In the genomic region with DNA sequence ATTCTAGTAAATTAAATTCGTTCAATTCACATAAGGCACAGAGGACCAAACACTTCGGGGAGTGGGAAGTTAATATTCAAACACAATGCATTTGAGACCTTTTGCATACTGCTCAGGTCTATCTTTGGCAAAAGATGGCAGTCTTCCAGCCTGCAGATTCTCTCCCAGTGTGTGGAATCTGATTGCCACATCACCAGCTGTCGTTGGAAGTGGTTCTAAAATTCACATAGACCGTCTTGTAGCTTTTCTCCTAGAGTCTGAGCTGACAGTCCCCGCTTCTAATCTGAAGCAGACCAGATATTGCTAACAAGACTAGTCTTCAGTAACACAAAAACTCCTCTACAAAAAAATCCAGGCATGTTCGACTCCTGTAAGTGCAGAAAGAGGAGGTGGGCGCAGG, we compare ENCODE assay signal across 9 mouse cellular contexts.
A peak's percentile ranks its signal among the peaks of the same experiment; 100 is the strongest.
DNase-seq lines count a peak whose midpoint lies in the region; ATAC-seq lines count a peak whose summit lies in the region.
"Had no signal": no experiment of that assay in that cellular context is flagged by ENCODE, and none has a peak within 500 bp of the region (broad histone marks: within the 10 kb centered on the region; RNA-seq: fewer than 3 reads in every experiment).

No protein-coding gene starts in this region.

- H3K9ac ChIP-seq in hindbrain, embryonic 13.5 days: no peak overlapping the region
- H3K9ac ChIP-seq in neural tube, embryonic 15.5 days (replicated peaks): no peak overlapping the region
- H3K9ac ChIP-seq: limb, embryonic 15.5 days had no signal

- peak overlapping the region; percentile 82 for H3K27ac ChIP-seq in hindbrain, embryonic 13.5 days
- H3K27ac ChIP-seq in hindbrain, embryonic 10.5 days: no peak overlapping the region
- H3K27ac ChIP-seq in neural tube, embryonic 15.5 days (replicated peaks): peak overlapping the region; percentile 66

- WGBS in hindbrain, embryonic 13.5 days: 68% methylated on average over 7 of the region's 7 CpGs
- 92% methylated on average over 7 of the region's 7 CpGs for WGBS in hindbrain, embryonic 10.5 days
- 53% methylated on average over 7 of the region's 7 CpGs for WGBS in neural tube, embryonic 15.5 days

- DNase-seq in hindbrain, embryonic 10.5 days (ENCODE audit: low spot score): no peak
- peak; percentile 67 to 72 for DNase-seq in cerebellum, postnatal 25 days
- DNase-seq in left cerebral cortex, adult 11 months (ENCODE audit: low spot score): peak; percentile 55
- DNase-seq in urinary bladder, adult 2 months (ENCODE audit: low spot score): no peak
- DNase-seq in Muller cell, postnatal 12 days (ENCODE audit: inconsistent ontology term): no peak
- DNase-seq in spleen, postnatal 10 days (ENCODE audit: low spot score in 2 of 2): no peak

- H3K36me3 ChIP-seq in hindbrain, embryonic 13.5 days: no peaks in the 10 kb centered on the region
- no peaks in the 10 kb centered on the region for H3K36me3 ChIP-seq in hindbrain, embryonic 10.5 days
- H3K36me3 ChIP-seq in neural tube, embryonic 15.5 days: no peaks in the 10 kb centered on the region
- H3K36me3 ChIP-seq: limb, embryonic 15.5 days had no signal

- H3K4me1 ChIP-seq in hindbrain, embryonic 13.5 days (replicated peaks): peaks cover 57% of the 10 kb centered on the region
- H3K4me1 ChIP-seq in hindbrain, embryonic 10.5 days (replicated peaks): peaks cover 20% of the 10 kb centered on the region
- H3K4me1 ChIP-seq in neural tube, embryonic 15.5 days: peaks cover 45% of the 10 kb centered on the region

- no peak for ATAC-seq in hindbrain, embryonic 13.5 days (ENCODE audit: low FRiP score)
- no peak for ATAC-seq in neural tube, embryonic 15.5 days (ENCODE audit: low FRiP score)

- no peaks in the 10 kb centered on the region for H3K9me3 ChIP-seq in hindbrain, embryonic 13.5 days
- no peaks in the 10 kb centered on the region for H3K9me3 ChIP-seq in hindbrain, embryonic 10.5 days
- no peaks in the 10 kb centered on the region for H3K9me3 ChIP-seq in neural tube, embryonic 15.5 days (replicated peaks)
- H3K9me3 ChIP-seq: limb, embryonic 15.5 days had no signal

- no peak overlapping the region for H3K4me2 ChIP-seq in hindbrain, embryonic 13.5 days
- no peak overlapping the region for H3K4me2 ChIP-seq in neural tube, embryonic 15.5 days
- H3K4me2 ChIP-seq: limb, embryonic 15.5 days had no signal

- peaks cover 33% of the 10 kb centered on the region for H3K27me3 ChIP-seq in hindbrain, embryonic 13.5 days
- H3K27me3 ChIP-seq in hindbrain, embryonic 10.5 days (ENCODE audit: insufficient read depth, poor library complexity, severe bottlenecking): peaks cover 36% of the 10 kb centered on the region
- H3K27me3 ChIP-seq in neural tube, embryonic 15.5 days (replicated peaks): no peaks in the 10 kb centered on the region
- H3K27me3 ChIP-seq: limb, embryonic 15.5 days had no signal

- no peak overlapping the region for H3K4me3 ChIP-seq in hindbrain, embryonic 13.5 days
- H3K4me3 ChIP-seq in hindbrain, embryonic 10.5 days: no peak overlapping the region
- H3K4me3 ChIP-seq in neural tube, embryonic 15.5 days (replicated peaks): no peak overlapping the region
- H3K4me3 ChIP-seq: limb, embryonic 15.5 days had no signal

Comparison
In these comparisons a context has a peak if more than half of its experiments do, and no peak if none do; other contexts are left out.
1. DNase-seq: peak in cerebellum, postnatal 25 days (2 of 2) and left cerebral cortex, adult 11 months (single experiment); none in hindbrain, embryonic 10.5 days (single experiment), urinary bladder, adult 2 months (single experiment), Muller cell, postnatal 12 days (single experiment) and spleen, postnatal 10 days (0 of 2).